Mouse (Mus musculus): ENCODE measurements around the gene Pus7l.

- TF ChIP-seq SRF (IDR thresholded peaks at IDR 0.05; ENCODE audit: control insufficient read depth, insufficient read length, low read depth): no peak
- no peak for TF ChIP-seq MAX (IDR thresholded peaks at IDR 0.05; ENCODE audit: low read depth)
- no peak for TF ChIP-seq CEBPB (IDR thresholded peaks at IDR 0.05; ENCODE audit: insufficient read depth, poor library complexity, severe bottlenecking)
- no peak for TF ChIP-seq MYOD1 (IDR thresholded peaks at IDR 0.05; ENCODE audit: control insufficient read depth in 1 of 3, insufficient read length in 2 of 3, low read depth in 2 of 3)
- TF ChIP-seq TCF12 (IDR thresholded peaks at IDR 0.05; ENCODE audit: insufficient read depth, poor library complexity, severe bottlenecking): no peak
- no peak for TF ChIP-seq POLR2A (IDR thresholded peaks at IDR 0.05; ENCODE audit: insufficient read length, low read depth)
Measured at GRCm38 (mm10) chr15:94520959-94521358, 22.4 kb downstream of the Pus7l start.
